Mouse (Mus musculus) ES-Bruce4 (cell line): ENCODE data around the gene Dusp16.

ENCODE experiments used
- CTCF ChIP-seq: IDR thresholded peaks from one replicate; pipeline ENCODE4 v1.8.1; 2011; ENCODE audit warnings: low read depth, low read length
- EP300 ChIP-seq: IDR thresholded peaks from 2 replicates; pipeline ENCODE4 v1.6.1; 2011; ENCODE audit warnings: low read depth, low read length; ENCODE audit not compliant: insufficient read depth
- POLR2A ChIP-seq: IDR thresholded peaks from one replicate; pipeline ENCODE4 v1.8.1; 2011; ENCODE audit warnings: low read length; ENCODE audit not compliant: insufficient read depth

GRCm38 (mm10) chr6:134720150-134720549, 72.3 kb downstream of the Dusp16 start:
- TF ChIP-seq CTCF (no peak), EP300 (no peak), POLR2A (no peak)
